Mouse (Mus musculus) embryo, embryonic 10.5 days (tissue): ENCODE data around the gene Aass.
"Not testable (repeated sequence)": the region's sequence is repeated elsewhere in the genome, so short reads cannot be mapped to it uniquely, and the experiment has no call there.

ENCODE experiments used
- DNase-seq: peaks from one replicate; pipeline ENCODE4 v3.0.0-alpha.2; 2015; ENCODE audit warnings: low spot score

Gene Aass

DNA sequence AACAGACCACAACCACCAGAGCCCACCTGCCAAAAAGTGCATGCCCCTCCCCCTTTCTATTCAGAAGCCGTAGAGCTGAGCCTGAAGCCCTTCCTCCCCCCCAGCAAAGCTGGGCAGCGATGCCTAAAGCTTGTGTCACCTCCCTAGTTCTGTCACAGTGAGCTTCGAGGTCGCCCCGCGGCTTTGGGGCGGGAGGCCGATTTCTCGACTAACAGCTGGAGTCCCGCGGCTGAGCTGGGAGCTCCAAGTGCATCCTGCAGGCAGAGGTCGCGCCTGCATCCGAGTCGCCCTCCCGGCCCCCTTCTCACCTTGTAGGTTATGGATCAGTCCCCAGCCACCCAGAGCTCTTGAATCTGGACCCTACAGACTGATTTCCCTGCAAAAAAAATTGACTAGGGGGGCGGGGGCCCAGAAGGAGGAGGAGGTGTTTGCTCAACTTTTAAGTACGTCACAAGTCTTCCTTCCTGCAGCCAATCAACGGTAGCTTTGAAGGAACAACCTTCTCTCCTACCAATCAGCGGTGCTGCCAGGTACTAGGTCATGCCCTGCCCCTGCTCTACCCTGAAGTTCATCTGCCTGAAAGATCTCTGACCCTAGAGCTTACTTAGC lies at the start of gene Aass:
Aass (minus strand) TSS at position 414 of the 609 bp plus-strand sequence.
- peak; percentile 65 for DNase-seq

- peak; percentile 81 for DNase-seq
These were observed 47.3 kb upstream of the Aass start for GRCm38 (mm10) chr6:23180096-23180495.

GRCm38 (mm10) chr6:23163824-23164223 lies 31.0 kb upstream of the Aass start:
- not testable (repeated sequence) for DNase-seq

- DNase-seq: not testable (repeated sequence)
These were observed 23.6 kb upstream of the Aass start for GRCm38 (mm10) chr6:23156357-23156756.

- no peak for DNase-seq
These were observed 20.3 kb upstream of the Aass start for GRCm38 (mm10) chr6:23153112-23153511.

DNA sequence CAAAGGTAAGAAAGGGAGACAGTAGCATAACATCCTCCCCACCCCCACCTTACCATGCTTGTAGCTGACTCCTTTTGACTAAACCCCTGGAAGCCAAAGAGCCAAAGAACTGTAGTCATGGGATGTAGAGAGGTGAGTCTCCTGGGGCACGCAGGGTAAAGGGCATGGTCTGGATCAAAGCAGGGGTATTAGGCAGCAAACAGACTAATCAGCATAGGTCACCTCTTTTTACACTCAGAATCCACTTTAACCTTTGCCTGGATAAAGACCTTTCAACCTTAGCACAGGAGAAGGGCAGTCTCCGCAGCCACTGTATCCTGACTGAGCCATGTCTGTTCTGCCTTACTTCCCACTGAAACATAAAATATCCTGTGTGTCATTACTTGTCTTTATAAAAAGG lies 14.4 kb upstream of the Aass start:
- DNase-seq: no peak

GRCm38 (mm10) chr6:23143980-23144379 lies 11.2 kb upstream of the Aass start:
- DNase-seq: no peak

GRCm38 (mm10) chr6:23131015-23131414 lies 1.8 kb downstream of the Aass start:
- no peak for DNase-seq

- DNase-seq: no peak
These were observed 3.6 kb downstream of the Aass start for GRCm38 (mm10) chr6:23129201-23129600.

DNA sequence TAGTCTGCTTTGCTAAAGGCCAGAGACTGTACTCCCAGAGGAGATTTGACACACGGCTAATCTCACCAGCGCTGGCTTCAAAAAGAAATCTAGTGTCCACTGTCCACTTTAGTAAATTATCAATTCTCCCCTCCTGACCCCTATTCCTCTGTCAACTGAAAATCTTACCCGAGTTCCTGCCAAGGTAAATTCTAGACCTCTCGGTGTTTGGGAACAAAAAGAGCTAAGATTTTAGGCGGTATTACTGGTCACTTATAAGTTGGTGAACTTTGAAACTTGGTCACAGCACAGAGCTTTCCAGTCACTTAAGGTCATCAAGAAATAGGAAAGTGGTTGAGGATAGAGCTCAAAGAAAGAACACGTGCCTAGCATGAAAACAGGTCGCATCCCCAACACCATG lies 6.1 kb downstream of the Aass start:
- no peak for DNase-seq

DNA sequence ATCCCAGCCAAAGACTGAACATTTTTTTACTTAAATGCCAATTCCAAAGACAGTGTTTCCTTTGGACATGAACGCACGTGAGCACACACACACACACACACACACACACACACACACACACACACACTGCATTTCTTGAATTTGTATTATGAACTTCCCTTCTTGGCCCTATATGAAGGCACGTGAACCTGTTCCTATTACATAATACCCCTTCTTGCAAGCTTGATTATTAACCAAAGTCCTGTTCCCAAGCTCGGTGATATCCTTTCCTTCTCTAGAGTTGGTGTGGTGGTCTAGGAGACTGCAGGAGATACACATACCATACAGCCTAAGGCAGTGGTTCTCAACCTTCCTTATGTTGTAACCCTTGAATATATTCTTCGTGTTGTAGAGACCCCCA lies 7.0 kb downstream of the Aass start:
- DNase-seq: no peak

DNA sequence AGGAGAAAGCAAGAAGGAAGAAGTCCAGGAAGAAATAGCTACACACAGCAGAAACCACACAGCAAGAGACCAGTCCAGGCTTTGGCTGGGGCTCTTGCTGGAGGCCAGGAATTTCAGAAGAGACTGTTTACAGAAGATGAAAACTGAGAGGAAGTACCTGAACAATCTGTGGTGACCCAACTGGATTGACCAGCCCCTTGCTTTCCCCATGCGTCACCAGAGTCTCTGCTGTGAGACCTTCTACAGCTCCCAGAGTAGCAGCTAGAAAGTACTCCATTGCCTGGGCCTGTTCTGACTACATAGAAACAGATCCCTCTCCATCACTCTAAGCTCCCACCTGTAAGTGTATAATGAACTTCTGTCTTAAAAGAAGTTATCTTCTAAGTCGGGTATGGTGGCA lies 8.0 kb downstream of the Aass start:
- DNase-seq: no peak

GRCm38 (mm10) chr6:23122934-23123333 lies 9.9 kb downstream of the Aass start:
- peak; percentile 61 for DNase-seq

DNA sequence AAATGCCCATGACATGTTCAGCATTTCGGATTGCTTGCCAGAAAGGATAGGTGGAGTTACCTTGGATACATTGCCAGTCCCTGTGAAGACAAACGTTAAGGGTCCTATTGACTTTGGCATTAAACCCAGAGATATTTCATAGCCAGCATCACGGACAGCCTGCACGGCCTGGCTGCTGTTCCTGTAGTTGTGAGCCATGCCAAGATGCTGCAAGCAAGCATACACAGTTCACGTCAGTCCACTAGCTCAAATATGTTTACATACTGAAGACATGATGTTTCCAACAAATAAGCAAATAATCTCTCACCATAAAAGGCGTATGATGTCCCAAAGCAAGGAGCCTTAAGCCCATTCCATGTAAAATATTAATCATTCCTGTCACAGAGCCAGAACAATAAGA lies 18.0 kb downstream of the Aass start:
- no peak for DNase-seq

DNA sequence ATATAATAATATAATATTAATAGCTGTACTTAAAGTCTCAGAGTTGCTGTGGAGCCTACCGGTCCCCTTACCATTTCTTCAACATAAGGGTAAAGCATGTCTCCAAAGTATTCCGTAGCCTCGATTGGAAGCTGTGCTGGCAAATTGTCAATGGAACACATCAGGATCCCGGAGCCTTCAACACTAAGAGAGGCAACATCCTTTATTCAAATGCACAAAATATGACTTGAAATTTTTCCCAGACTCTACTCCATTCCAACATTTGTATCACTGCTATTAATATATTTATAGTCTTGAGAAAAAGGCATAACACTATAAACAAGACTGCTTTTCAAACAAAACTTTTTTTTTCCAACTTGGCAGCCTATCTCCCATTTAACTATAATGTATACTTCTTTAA lies 25.7 kb downstream of the Aass start:
- DNase-seq: no peak

GRCm38 (mm10) chr6:23106373-23106772 lies 26.4 kb downstream of the Aass start:
- no peak for DNase-seq

DNA sequence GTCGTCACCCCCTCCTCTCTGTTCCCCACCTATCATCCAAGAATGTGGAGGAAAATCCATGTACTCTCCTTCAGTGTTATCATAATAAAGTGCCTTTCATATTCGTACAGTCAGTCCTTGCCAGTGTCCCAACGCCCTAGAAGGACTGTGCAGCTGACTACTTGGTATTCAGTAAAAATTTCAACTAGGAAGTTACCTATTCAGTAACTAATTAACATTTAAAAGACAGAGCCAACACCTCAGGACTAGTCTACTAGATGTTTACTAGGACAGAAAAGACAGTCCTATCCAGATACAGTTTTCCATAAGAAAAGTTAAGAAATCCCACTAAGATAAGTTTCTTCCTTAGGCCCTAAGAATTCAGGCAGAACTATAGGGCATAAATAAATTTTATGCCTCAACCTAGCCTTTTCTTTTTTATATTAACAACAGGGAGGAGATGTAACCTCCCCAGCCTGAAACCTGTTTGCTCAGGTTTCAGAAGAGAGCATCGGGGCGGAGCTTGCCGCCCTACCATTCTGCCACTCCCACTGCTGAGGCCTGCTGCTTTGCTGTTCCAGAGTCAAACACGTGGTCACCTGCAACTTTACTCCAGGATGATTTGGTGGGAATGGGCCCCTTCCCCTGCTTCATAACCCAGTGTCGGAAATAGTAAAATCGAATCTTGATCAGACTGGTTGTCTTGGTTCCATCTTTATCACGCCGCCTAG lies 42.3 kb downstream of the Aass start:
- not testable (repeated sequence) for DNase-seq

DNA sequence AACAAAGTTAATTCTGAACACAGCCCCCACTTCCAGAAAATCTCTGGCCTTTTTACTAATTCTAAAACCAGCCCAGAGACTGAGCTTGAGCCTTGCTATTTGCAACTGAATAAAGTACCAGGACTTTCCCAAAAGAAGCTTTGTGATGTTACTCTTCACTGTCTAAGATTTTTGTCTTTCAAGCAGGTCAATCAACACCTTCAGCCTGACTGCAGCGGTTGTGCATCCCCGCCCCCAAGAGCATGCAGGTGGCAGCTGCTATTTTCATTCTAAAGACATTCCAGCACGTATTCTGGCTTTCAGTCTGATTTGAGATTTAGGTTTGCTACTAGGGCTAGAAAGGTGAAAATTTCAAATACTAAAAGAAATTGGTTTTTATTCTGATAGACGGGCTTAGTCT lies 43.5 kb downstream of the Aass start:
- DNase-seq: not testable (repeated sequence)

- no peak for DNase-seq
These were observed 48.0 kb downstream of the Aass start for GRCm38 (mm10) chr6:23084587-23085421.

GRCm38 (mm10) chr6:23079991-23080680 lies 52.6 kb downstream of the Aass start:
- DNase-seq: peak; percentile 13

GRCm38 (mm10) chr6:23078273-23078672 lies 54.5 kb downstream of the Aass start:
- DNase-seq: no peak

GRCm38 (mm10) chr6:23076060-23076459 lies 56.7 kb downstream of the Aass start:
- peak; percentile 7 for DNase-seq
